Mouse (Mus musculus): ENCODE measurements around the gene Ddah1. TPM values are rescaled to one million over a fixed set of nuclear protein-coding genes. Genes with fewer than 3 reads are reported as not detected.

The Ddah1 gene
- total RNA-seq, 1 experiment, result 15.5 TPM

GRCm38 (mm10) chr3:145844891-145845290 lies 86.4 kb downstream of the Ddah1 start:
- Histone ChIP-seq H3K9ac (ENCODE audit: insufficient read depth, low read depth, low read length, poor library complexity, severe bottlenecking) (no peak overlapping the region), H3K4me3 (ENCODE audit: insufficient read depth in 1 of 2, low read depth in 1 of 2, low read length in 2 of 2, poor library complexity in 1 of 2, severe bottlenecking in 1 of 2) (no peak overlapping the region), H3K4me1 (ENCODE audit: control insufficient read depth in 2 of 2, insufficient read depth in 2 of 2, low read length in 2 of 2, poor library complexity in 1 of 2) (no peaks in the 10 kb centered on the region), H3K9me3 (ENCODE audit: control insufficient read depth, insufficient read depth, low read depth, low read length) (no peaks in the 10 kb centered on the region), H3K36me3 (ENCODE audit: control insufficient read depth, insufficient read depth, low read length, poor library complexity, severe bottlenecking) (no peaks in the 10 kb centered on the region), H3K27ac (ENCODE audit: insufficient read depth, low read depth, low read length, poor library complexity, severe bottlenecking) (no peak overlapping the region)
- no peak for TF ChIP-seq MAFK (IDR thresholded peaks at IDR 0.05; ENCODE audit: insufficient read depth, low read depth, low read length)
- no peak for TF ChIP-seq ZNF384 (IDR thresholded peaks at IDR 0.05; ENCODE audit: low read depth, low read length)
- no peak for TF ChIP-seq ZC3H11A (IDR thresholded peaks at IDR 0.05; ENCODE audit: borderline replicate concordance, low read depth, low read length)
- no peak for TF ChIP-seq CHD2 (IDR thresholded peaks at IDR 0.05; ENCODE audit: low read depth, low read length)
- no peak for TF ChIP-seq HCFC1 (IDR thresholded peaks at IDR 0.05; ENCODE audit: borderline replicate concordance, insufficient read depth, low read length)
- DNase-seq (ENCODE audit: low read depth, low spot score), result no peak
- in situ Hi-C loops (cut with MboI; ENCODE audit: low sequenced_read_pairs in 2 of 2, unreplicated experiment in 2 of 2), result no loop called here

GRCm38 (mm10) chr3:145846255-145846654 lies 87.8 kb downstream of the Ddah1 start:
- TF ChIP-seq ZNF384 (IDR thresholded peaks at IDR 0.05; ENCODE audit: low read depth, low read length) (no peak), ZC3H11A (IDR thresholded peaks at IDR 0.05; ENCODE audit: borderline replicate concordance, low read depth, low read length) (no peak), CHD2 (IDR thresholded peaks at IDR 0.05; ENCODE audit: low read depth, low read length) (no peak), HCFC1 (IDR thresholded peaks at IDR 0.05; ENCODE audit: borderline replicate concordance, insufficient read depth, low read length) (no peak), MAFK (IDR thresholded peaks at IDR 0.05; ENCODE audit: insufficient read depth, low read depth, low read length) (no peak)
- Histone ChIP-seq H3K9ac (ENCODE audit: insufficient read depth, low read depth, low read length, poor library complexity, severe bottlenecking) (no peak overlapping the region), H3K4me1 (ENCODE audit: control insufficient read depth in 2 of 2, insufficient read depth in 2 of 2, low read length in 2 of 2, poor library complexity in 1 of 2) (no peaks in the 10 kb centered on the region), H3K9me3 (ENCODE audit: control insufficient read depth, insufficient read depth, low read depth, low read length) (no peaks in the 10 kb centered on the region), H3K36me3 (ENCODE audit: control insufficient read depth, insufficient read depth, low read length, poor library complexity, severe bottlenecking) (no peaks in the 10 kb centered on the region), H3K4me3 (ENCODE audit: insufficient read depth in 1 of 2, low read depth in 1 of 2, low read length in 2 of 2, poor library complexity in 1 of 2, severe bottlenecking in 1 of 2) (no peak overlapping the region), H3K27ac (ENCODE audit: insufficient read depth, low read depth, low read length, poor library complexity, severe bottlenecking) (no peak overlapping the region)
- DNase-seq (ENCODE audit: low read depth, low spot score), result no peak
- in situ Hi-C loops (cut with MboI; ENCODE audit: low sequenced_read_pairs in 2 of 2, unreplicated experiment in 2 of 2), result no loop called here

- Histone ChIP-seq H3K9ac (ENCODE audit: insufficient read depth, low read depth, low read length, poor library complexity, severe bottlenecking) (no peak overlapping the region), H3K4me1 (ENCODE audit: control insufficient read depth in 2 of 2, insufficient read depth in 2 of 2, low read length in 2 of 2, poor library complexity in 1 of 2) (no peaks in the 10 kb centered on the region), H3K9me3 (ENCODE audit: control insufficient read depth, insufficient read depth, low read depth, low read length) (no peaks in the 10 kb centered on the region), H3K4me3 (ENCODE audit: insufficient read depth in 1 of 2, low read depth in 1 of 2, low read length in 2 of 2, poor library complexity in 1 of 2, severe bottlenecking in 1 of 2) (no peak overlapping the region), H3K27ac (ENCODE audit: insufficient read depth, low read depth, low read length, poor library complexity, severe bottlenecking) (no peak overlapping the region), H3K36me3 (ENCODE audit: control insufficient read depth, insufficient read depth, low read length, poor library complexity, severe bottlenecking) (no peaks in the 10 kb centered on the region; the same call in 1 of the 2 replicates)
- no peak for DNase-seq (ENCODE audit: low read depth, low spot score)
- no peak for TF ChIP-seq ZNF384 (IDR thresholded peaks at IDR 0.05; ENCODE audit: low read depth, low read length)
- TF ChIP-seq ZC3H11A (IDR thresholded peaks at IDR 0.05; ENCODE audit: borderline replicate concordance, low read depth, low read length), result no peak
- no peak for TF ChIP-seq MAFK (IDR thresholded peaks at IDR 0.05; ENCODE audit: insufficient read depth, low read depth, low read length)
- TF ChIP-seq HCFC1 (IDR thresholded peaks at IDR 0.05; ENCODE audit: borderline replicate concordance, insufficient read depth, low read length), result no peak
- TF ChIP-seq CHD2 (IDR thresholded peaks at IDR 0.05; ENCODE audit: low read depth, low read length), result no peak
- in situ Hi-C loops (cut with MboI; ENCODE audit: low sequenced_read_pairs in 2 of 2, unreplicated experiment in 2 of 2), result no loop called here
Measured at GRCm38 (mm10) chr3:145852041-145852440, 93.6 kb downstream of the Ddah1 start.

GRCm38 (mm10) chr3:145852800-145853199 lies 94.3 kb downstream of the Ddah1 start:
- Histone ChIP-seq H3K36me3 (ENCODE audit: control insufficient read depth, insufficient read depth, low read length, poor library complexity, severe bottlenecking) (no peaks in the 10 kb centered on the region; the same call in 1 of the 2 replicates), H3K27ac (ENCODE audit: insufficient read depth, low read depth, low read length, poor library complexity, severe bottlenecking) (no peak overlapping the region), H3K4me1 (ENCODE audit: control insufficient read depth in 2 of 2, insufficient read depth in 2 of 2, low read length in 2 of 2, poor library complexity in 1 of 2) (no peaks in the 10 kb centered on the region), H3K9ac (ENCODE audit: insufficient read depth, low read depth, low read length, poor library complexity, severe bottlenecking) (no peak overlapping the region), H3K4me3 (ENCODE audit: insufficient read depth in 1 of 2, low read depth in 1 of 2, low read length in 2 of 2, poor library complexity in 1 of 2, severe bottlenecking in 1 of 2) (no peak overlapping the region), H3K9me3 (ENCODE audit: control insufficient read depth, insufficient read depth, low read depth, low read length) (no peaks in the 10 kb centered on the region)
- DNase-seq (ENCODE audit: low read depth, low spot score), result no peak
- in situ Hi-C loops (cut with MboI; ENCODE audit: low sequenced_read_pairs in 2 of 2, unreplicated experiment in 2 of 2), result no loop called here
- no peak for TF ChIP-seq CHD2 (IDR thresholded peaks at IDR 0.05; ENCODE audit: low read depth, low read length)
- TF ChIP-seq ZNF384 (IDR thresholded peaks at IDR 0.05; ENCODE audit: low read depth, low read length), result no peak
- TF ChIP-seq HCFC1 (IDR thresholded peaks at IDR 0.05; ENCODE audit: borderline replicate concordance, insufficient read depth, low read length), result no peak
- TF ChIP-seq ZC3H11A (IDR thresholded peaks at IDR 0.05; ENCODE audit: borderline replicate concordance, low read depth, low read length), result no peak
- no peak for TF ChIP-seq MAFK (IDR thresholded peaks at IDR 0.05; ENCODE audit: insufficient read depth, low read depth, low read length)

GRCm38 (mm10) chr3:145853713-145854112 lies 95.2 kb downstream of the Ddah1 start:
- no peak for TF ChIP-seq ZNF384 (IDR thresholded peaks at IDR 0.05; ENCODE audit: low read depth, low read length)
- no peak for TF ChIP-seq ZC3H11A (IDR thresholded peaks at IDR 0.05; ENCODE audit: borderline replicate concordance, low read depth, low read length)
- TF ChIP-seq HCFC1 (IDR thresholded peaks at IDR 0.05; ENCODE audit: borderline replicate concordance, insufficient read depth, low read length), result no peak
- in situ Hi-C loops (cut with MboI; ENCODE audit: low sequenced_read_pairs in 2 of 2, unreplicated experiment in 2 of 2), result no loop called here
- Histone ChIP-seq H3K4me3 (ENCODE audit: insufficient read depth in 1 of 2, low read depth in 1 of 2, low read length in 2 of 2, poor library complexity in 1 of 2, severe bottlenecking in 1 of 2) (no peak overlapping the region), H3K36me3 (ENCODE audit: control insufficient read depth, insufficient read depth, low read length, poor library complexity, severe bottlenecking) (no peaks in the 10 kb centered on the region; the same call in 1 of the 2 replicates), H3K27ac (ENCODE audit: insufficient read depth, low read depth, low read length, poor library complexity, severe bottlenecking) (no peak overlapping the region), H3K4me1 (ENCODE audit: control insufficient read depth in 2 of 2, insufficient read depth in 2 of 2, low read length in 2 of 2, poor library complexity in 1 of 2) (no peaks in the 10 kb centered on the region), H3K9ac (ENCODE audit: insufficient read depth, low read depth, low read length, poor library complexity, severe bottlenecking) (no peak overlapping the region), H3K9me3 (ENCODE audit: control insufficient read depth, insufficient read depth, low read depth, low read length) (no peaks in the 10 kb centered on the region)
- DNase-seq (ENCODE audit: low read depth, low spot score), result no peak

Data from ES-E14 (cell line).